Mouse (Mus musculus): ENCODE measurements at regions not wholly inside any gene's neighbourhood (a gene's known extent, or its start where the extent isn't known, plus 50 kb on each side); places are given as distances from the start of the nearest gene placed in this dataset.

- H3K27me3 ChIP-seq: no peaks in the 10 kb centered on the region
- H3K4me3 ChIP-seq: no peak overlapping the region
- H3K27ac ChIP-seq: no peak overlapping the region
- H3K4me1 ChIP-seq: no peaks in the 10 kb centered on the region
- no peak for ATAC-seq
- no peak overlapping the region for H3K4me2 ChIP-seq
- 71% methylated on average over 5 of the region's 5 CpGs for WGBS
- no peaks in the 10 kb centered on the region for H3K36me3 ChIP-seq (ENCODE audit: poor library complexity, severe bottlenecking)
- H3K9me3 ChIP-seq (replicated peaks): no peaks in the 10 kb centered on the region
- no peak overlapping the region for H3K9ac ChIP-seq
These were observed 158.6 kb downstream of the Fam198b start for GRCm38 (mm10) chr3:80042756-80043484.

- ATAC-seq: no peak
- Histone ChIP-seq H3K4me3 (no peak overlapping the region), H3K9me3 (replicated peaks) (no peaks in the 10 kb centered on the region), H3K27me3 (no peaks in the 10 kb centered on the region), H3K4me2 (no peak overlapping the region), H3K9ac (no peak overlapping the region), H3K27ac (no peak overlapping the region), H3K4me1 (no peaks in the 10 kb centered on the region), H3K36me3 (ENCODE audit: poor library complexity, severe bottlenecking) (no peaks in the 10 kb centered on the region)
- WGBS: 79% methylated on average over 5 of the region's 5 CpGs
These were observed 165.3 kb downstream of the Fam198b start for GRCm38 (mm10) chr3:80049495-80050225.

GRCm38 (mm10) chr3:80050920-80051319 is 166.6 kb downstream of the Fam198b start:
- Histone ChIP-seq H3K4me1 (no peaks in the 10 kb centered on the region), H3K36me3 (ENCODE audit: poor library complexity, severe bottlenecking) (no peaks in the 10 kb centered on the region), H3K27me3 (no peaks in the 10 kb centered on the region), H3K9ac (no peak overlapping the region), H3K9me3 (replicated peaks) (no peaks in the 10 kb centered on the region), H3K4me3 (no peak overlapping the region), H3K4me2 (no peak overlapping the region), H3K27ac (no peak overlapping the region)
- ATAC-seq: no peak
- WGBS: 80% methylated on average over 4 of the region's 4 CpGs

- Histone ChIP-seq H3K4me3 (no peak overlapping the region), H3K27ac (no peak overlapping the region), H3K36me3 (ENCODE audit: poor library complexity, severe bottlenecking) (no peaks in the 10 kb centered on the region), H3K9me3 (replicated peaks) (no peaks in the 10 kb centered on the region), H3K27me3 (no peaks in the 10 kb centered on the region), H3K4me2 (no peak overlapping the region), H3K9ac (no peak overlapping the region), H3K4me1 (no peaks in the 10 kb centered on the region)
- WGBS: 84% methylated on average over 4 of the region's 4 CpGs
- no peak for ATAC-seq
These were observed 167.6 kb downstream of the Fam198b start for GRCm38 (mm10) chr3:80051963-80052362.

- 73% methylated on average over 3 of the region's 3 CpGs for WGBS
- Histone ChIP-seq H3K9ac (no peak overlapping the region), H3K27me3 (no peaks in the 10 kb centered on the region), H3K9me3 (replicated peaks) (no peaks in the 10 kb centered on the region), H3K4me2 (no peak overlapping the region), H3K4me3 (no peak overlapping the region), H3K36me3 (ENCODE audit: poor library complexity, severe bottlenecking) (no peaks in the 10 kb centered on the region), H3K4me1 (no peaks in the 10 kb centered on the region), H3K27ac (no peak overlapping the region)
- ATAC-seq: no peak
These were observed 168.5 kb downstream of the Fam198b start for GRCm38 (mm10) chr3:80052879-80053278.

- no peaks in the 10 kb centered on the region for H3K27me3 ChIP-seq
- H3K9me3 ChIP-seq (replicated peaks): no peaks in the 10 kb centered on the region
- H3K27ac ChIP-seq: no peak overlapping the region
- H3K9ac ChIP-seq: no peak overlapping the region
- no peak overlapping the region for H3K4me3 ChIP-seq
- WGBS: 95% methylated on average over 2 of the region's 2 CpGs
- no peak overlapping the region for H3K4me2 ChIP-seq
- H3K36me3 ChIP-seq (ENCODE audit: poor library complexity, severe bottlenecking): no peaks in the 10 kb centered on the region
- ATAC-seq: no peak
- H3K4me1 ChIP-seq: no peaks in the 10 kb centered on the region
These were observed 169.1 kb downstream of the Fam198b start for GRCm38 (mm10) chr3:80053435-80053834.

- ATAC-seq: no peak
- no peak overlapping the region for H3K4me3 ChIP-seq
- no peaks in the 10 kb centered on the region for H3K4me1 ChIP-seq
- no peak overlapping the region for H3K9ac ChIP-seq
- no peak overlapping the region for H3K4me2 ChIP-seq
- 83% methylated on average over 6 of the region's 6 CpGs for WGBS
- H3K27me3 ChIP-seq: no peaks in the 10 kb centered on the region
- no peak overlapping the region for H3K27ac ChIP-seq
- H3K9me3 ChIP-seq (replicated peaks): no peaks in the 10 kb centered on the region
- no peaks in the 10 kb centered on the region for H3K36me3 ChIP-seq (ENCODE audit: poor library complexity, severe bottlenecking)
These were observed 172.5 kb downstream of the Fam198b start for GRCm38 (mm10) chr3:80056636-80057350.

GRCm38 (mm10) chr3:80058722-80059121 is 174.4 kb downstream of the Fam198b start:
- no peak overlapping the region for H3K4me3 ChIP-seq
- no peaks in the 10 kb centered on the region for H3K36me3 ChIP-seq (ENCODE audit: poor library complexity, severe bottlenecking)
- peak; percentile 78 for ATAC-seq
- H3K9ac ChIP-seq: no peak overlapping the region
- no peaks in the 10 kb centered on the region for H3K4me1 ChIP-seq
- H3K4me2 ChIP-seq: no peak overlapping the region
- 46% methylated on average over 2 of the region's 2 CpGs for WGBS
- no peak overlapping the region for H3K27ac ChIP-seq
- no peaks in the 10 kb centered on the region for H3K27me3 ChIP-seq
- no peaks in the 10 kb centered on the region for H3K9me3 ChIP-seq (replicated peaks)

- Histone ChIP-seq H3K4me3 (no peak overlapping the region), H3K9me3 (replicated peaks) (no peaks in the 10 kb centered on the region), H3K4me1 (no peaks in the 10 kb centered on the region), H3K27ac (no peak overlapping the region), H3K4me2 (no peak overlapping the region), H3K9ac (no peak overlapping the region), H3K27me3 (no peaks in the 10 kb centered on the region), H3K36me3 (ENCODE audit: poor library complexity, severe bottlenecking) (no peaks in the 10 kb centered on the region)
- no peak for ATAC-seq
- 76% methylated on average over 5 of the region's 5 CpGs for WGBS
These were observed 186.4 kb downstream of the Fam198b start for GRCm38 (mm10) chr3:80070726-80071125.

GRCm38 (mm10) chr3:80079801-80080418 is 195.6 kb downstream of the Fam198b start:
- Histone ChIP-seq H3K4me2 (peak overlapping the region; percentile 30), H3K4me1 (no peaks in the 10 kb centered on the region), H3K4me3 (no peak overlapping the region), H3K27ac (no peak overlapping the region), H3K36me3 (ENCODE audit: poor library complexity, severe bottlenecking) (no peaks in the 10 kb centered on the region), H3K27me3 (no peaks in the 10 kb centered on the region), H3K9ac (no peak overlapping the region), H3K9me3 (replicated peaks) (no peaks in the 10 kb centered on the region)
- 11% methylated on average over 10 of the region's 10 CpGs for WGBS
- ATAC-seq: peak; percentile 75

GRCm38 (mm10) chr3:80081210-80081609 is 196.9 kb downstream of the Fam198b start:
- WGBS: 81% methylated on average over 7 of the region's 7 CpGs
- Histone ChIP-seq H3K4me3 (no peak overlapping the region), H3K4me2 (no peak overlapping the region), H3K36me3 (ENCODE audit: poor library complexity, severe bottlenecking) (no peaks in the 10 kb centered on the region), H3K27me3 (no peaks in the 10 kb centered on the region), H3K9ac (no peak overlapping the region), H3K4me1 (peaks cover 6% of the 10 kb centered on the region; the same call in 1 of the 2 replicates), H3K9me3 (replicated peaks) (no peaks in the 10 kb centered on the region), H3K27ac (no peak overlapping the region)
- no peak for ATAC-seq
